Mouse (Mus musculus): ENCODE measurements around the gene Mfrp. TPM values are rescaled to one million over a fixed set of nuclear protein-coding genes. Genes with fewer than 3 reads are reported as not detected.
"Not testable (repeated sequence)": the region's sequence is repeated elsewhere in the genome, so short reads cannot be mapped to it uniquely, and the experiment has no call there.

The Mfrp gene
- polyA plus RNA-seq, 1 experiment = 0.09 TPM

- no peak for DNase-seq
- H3K27ac ChIP-seq (ENCODE audit: control insufficient read depth, insufficient read depth, low read length) = no peak within 1 kb of the TSS
- no peak for TF ChIP-seq CTCF (IDR thresholded peaks at IDR 0.05; ENCODE audit: borderline replicate concordance, control insufficient read depth, extremely low read depth, insufficient read depth, low read length, poor library complexity)
- TF ChIP-seq POLR2A (IDR thresholded peaks at IDR 0.05; ENCODE audit: control insufficient read depth, extremely low read depth, insufficient read depth, low read length, poor library complexity) = no peak
- peaks cover 14% of the 10 kb centered on the region for H3K4me1 ChIP-seq (replicated peaks; ENCODE audit: control insufficient read depth, insufficient read depth, low read length)
- H3K36me3 ChIP-seq (ENCODE audit: control insufficient read depth, insufficient read depth, low read length) = no peaks in the 10 kb centered on the region; the same call in 1 of the 2 replicates
- H3K4me3 ChIP-seq (ENCODE audit: control insufficient read depth, insufficient read depth, low read length) = no peak within 1 kb of the TSS
- no peaks in the 10 kb centered on the region for H3K27me3 ChIP-seq (ENCODE audit: control insufficient read depth, insufficient read depth, low read length)
- WGBS = 89% methylated on average over 8 of the region's 8 CpGs
These were observed 5.6 kb downstream of the Mfrp start, which contains the start of gene C1qtnf5 for GRCm38 (mm10) chr9:44107110-44107509. TSS of gene C1qtnf5 (plus strand) at chr9:44107245.

GRCm38 (mm10) chr9:44107557-44108179 is 6.1 kb downstream of the Mfrp start:
- no peak for DNase-seq
- 93% methylated on average over 25 of the region's 25 CpGs for whole genome bisulfite sequencing
- H3K27ac ChIP-seq (ENCODE audit: control insufficient read depth, insufficient read depth, low read length) = no peak overlapping the region

GRCm38 (mm10) chr9:44108269-44109055 is 6.9 kb downstream of the Mfrp start:
- TF ChIP-seq CTCF (IDR thresholded peaks at IDR 0.05; ENCODE audit: borderline replicate concordance, control insufficient read depth, extremely low read depth, insufficient read depth, low read length, poor library complexity) (no peak), POLR2A (IDR thresholded peaks at IDR 0.05; ENCODE audit: control insufficient read depth, extremely low read depth, insufficient read depth, low read length, poor library complexity) (no peak)
- no peaks in the 10 kb centered on the region for H3K27me3 ChIP-seq (ENCODE audit: control insufficient read depth, insufficient read depth, low read length)
- 94% methylated on average over 31 of the region's 31 CpGs for WGBS
- H3K36me3 ChIP-seq (ENCODE audit: control insufficient read depth, insufficient read depth, low read length) = no peaks in the 10 kb centered on the region; the same call in 1 of the 2 replicates
- DNase-seq = no peak
- no peak overlapping the region for H3K27ac ChIP-seq (ENCODE audit: control insufficient read depth, insufficient read depth, low read length)
- peaks cover 20% of the 10 kb centered on the region for H3K4me1 ChIP-seq (replicated peaks; ENCODE audit: control insufficient read depth, insufficient read depth, low read length)
- no peak overlapping the region for H3K4me3 ChIP-seq (ENCODE audit: control insufficient read depth, insufficient read depth, low read length)

More at GRCm38 (mm10) chr9:44107557-44108179, 6.1 kb downstream of the Mfrp start:
- no peak overlapping the region for H3K4me3 ChIP-seq (ENCODE audit: control insufficient read depth, insufficient read depth, low read length)
- H3K27me3 ChIP-seq (ENCODE audit: control insufficient read depth, insufficient read depth, low read length) = no peaks in the 10 kb centered on the region
- H3K4me1 ChIP-seq (replicated peaks; ENCODE audit: control insufficient read depth, insufficient read depth, low read length) = peaks cover 20% of the 10 kb centered on the region
- TF ChIP-seq CTCF (IDR thresholded peaks at IDR 0.05; ENCODE audit: borderline replicate concordance, control insufficient read depth, extremely low read depth, insufficient read depth, low read length, poor library complexity) (no peak), POLR2A (IDR thresholded peaks at IDR 0.05; ENCODE audit: control insufficient read depth, extremely low read depth, insufficient read depth, low read length, poor library complexity) (no peak)
- H3K36me3 ChIP-seq (ENCODE audit: control insufficient read depth, insufficient read depth, low read length) = no peaks in the 10 kb centered on the region; the same call in 1 of the 2 replicates

GRCm38 (mm10) chr9:44109360-44110095 is 8.0 kb downstream of the Mfrp start:
- peak; percentile 77 for DNase-seq
- no peaks in the 10 kb centered on the region for H3K27me3 ChIP-seq (ENCODE audit: control insufficient read depth, insufficient read depth, low read length)
- WGBS = 41% methylated on average over 9 of the region's 9 CpGs
- TF ChIP-seq POLR2A (IDR thresholded peaks at IDR 0.05; ENCODE audit: control insufficient read depth, extremely low read depth, insufficient read depth, low read length, poor library complexity) = no peak
- no peak; the same call in 1 of the 2 replicates for TF ChIP-seq CTCF (IDR thresholded peaks at IDR 0.05; ENCODE audit: borderline replicate concordance, control insufficient read depth, extremely low read depth, insufficient read depth, low read length, poor library complexity)
- H3K4me3 ChIP-seq (ENCODE audit: control insufficient read depth, insufficient read depth, low read length) = no peak overlapping the region
- no peak overlapping the region for H3K27ac ChIP-seq (ENCODE audit: control insufficient read depth, insufficient read depth, low read length)
- no peaks in the 10 kb centered on the region; the same call in 1 of the 2 replicates for H3K36me3 ChIP-seq (ENCODE audit: control insufficient read depth, insufficient read depth, low read length)
- H3K4me1 ChIP-seq (replicated peaks; ENCODE audit: control insufficient read depth, insufficient read depth, low read length) = peaks cover 23% of the 10 kb centered on the region

- H3K4me3 ChIP-seq (ENCODE audit: control insufficient read depth, insufficient read depth, low read length); H3K27ac ChIP-seq (ENCODE audit: control insufficient read depth, insufficient read depth, low read length); H3K36me3 ChIP-seq (ENCODE audit: control insufficient read depth, insufficient read depth, low read length); DNase-seq; H3K27me3 ChIP-seq (ENCODE audit: control insufficient read depth, insufficient read depth, low read length): not testable (repeated sequence)
- H3K4me1 ChIP-seq (replicated peaks; ENCODE audit: control insufficient read depth, insufficient read depth, low read length) = peaks cover 37% of the 10 kb centered on the region
- 93% methylated on average over 10 of the region's 12 CpGs for WGBS
These were observed 10.4 kb downstream of the Mfrp start for GRCm38 (mm10) chr9:44111909-44112308.

GRCm38 (mm10) chr9:44113105-44113789 is 11.7 kb downstream of the Mfrp start, which contains the start of the genes Gm49380 and Rnf26:
TSS of gene Gm49380 (minus strand) at chr9:44113500.
TSS of gene Rnf26 (minus strand) at chr9:44113517.
- H3K27ac ChIP-seq (ENCODE audit: control insufficient read depth, insufficient read depth, low read length) = no peak within 1 kb of the TSS
- no peaks in the 10 kb centered on the region for H3K36me3 ChIP-seq (ENCODE audit: control insufficient read depth, insufficient read depth, low read length)
- peak within 1 kb of the TSS; percentile 67 for H3K4me3 ChIP-seq (ENCODE audit: control insufficient read depth, insufficient read depth, low read length)
- TF ChIP-seq POLR2A (IDR thresholded peaks at IDR 0.05; ENCODE audit: control insufficient read depth, extremely low read depth, insufficient read depth, low read length, poor library complexity) (peak; percentile 72; the same call in 1 of the 2 replicates), CTCF (IDR thresholded peaks at IDR 0.05; ENCODE audit: borderline replicate concordance, control insufficient read depth, extremely low read depth, insufficient read depth, low read length, poor library complexity) (0 out of 2 replicates have a peak, but pooled peaks have one; percentile 12)
- peaks cover 40% of the 10 kb centered on the region for H3K4me1 ChIP-seq (replicated peaks; ENCODE audit: control insufficient read depth, insufficient read depth, low read length)
- peak; percentile 97 for DNase-seq
- H3K27me3 ChIP-seq (ENCODE audit: control insufficient read depth, insufficient read depth, low read length) = no peaks in the 10 kb centered on the region
- WGBS = under 1% methylated on average over 51 of the region's 51 CpGs
